Mouse (Mus musculus) adrenal gland (tissue): ENCODE results near the gene Rab38.

ENCODE experiments used
- intact Hi-C: fragments of 180-260 bp; cut with DNase I; formaldehyde crosslinking; loops from one replicate; pipeline ENCODE4 v1.15.1; 2025

Rab38 gene

DNA sequence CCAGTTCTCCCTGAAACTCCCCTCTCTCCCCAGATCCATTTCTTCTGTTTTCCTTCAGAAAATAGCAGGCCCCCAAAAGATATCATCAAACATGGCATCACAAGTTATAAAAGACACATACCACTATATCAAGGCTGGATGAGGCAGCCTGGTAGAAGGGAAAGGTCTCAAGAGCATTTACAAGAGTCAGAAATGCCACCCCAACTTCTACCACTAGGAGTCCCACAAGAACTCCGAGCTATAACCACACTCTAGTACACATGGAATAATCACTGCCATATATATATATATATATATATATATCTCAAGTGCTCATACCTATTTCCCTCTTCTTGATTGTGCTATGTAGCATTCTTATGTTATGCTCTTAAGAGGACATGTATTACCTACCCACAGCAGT, 92.4 kb downstream of the Rab38 start:
- intact Hi-C loops, result no loop called here

DNA sequence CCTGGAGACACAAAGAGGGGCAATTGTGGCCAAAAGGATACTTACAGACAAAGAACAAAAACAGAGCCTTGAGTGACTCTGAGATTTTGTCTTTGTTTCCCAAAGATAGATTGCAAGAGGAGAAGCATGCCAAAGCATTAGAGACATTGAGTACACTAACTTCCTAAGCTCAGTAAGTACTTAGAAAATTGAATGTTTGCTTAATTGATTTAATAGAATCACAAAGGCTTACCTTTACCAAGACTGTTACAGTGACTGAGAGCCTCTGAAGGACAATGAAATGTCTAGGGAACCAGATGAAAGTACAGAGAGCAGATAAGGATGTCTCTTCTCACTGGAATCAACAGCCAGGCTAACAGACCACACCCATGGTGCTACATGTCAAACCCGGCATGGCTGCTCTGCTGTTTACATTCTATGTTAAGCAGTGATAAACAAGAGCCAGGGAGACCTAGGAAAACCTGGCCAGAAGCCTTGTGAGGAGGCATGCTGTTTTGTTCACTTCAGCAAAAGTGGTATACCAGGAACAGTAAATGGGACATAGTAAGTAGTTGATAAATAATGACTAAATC, 97.1 kb downstream of the Rab38 start:
- intact Hi-C loops, result no loop called here

DNA sequence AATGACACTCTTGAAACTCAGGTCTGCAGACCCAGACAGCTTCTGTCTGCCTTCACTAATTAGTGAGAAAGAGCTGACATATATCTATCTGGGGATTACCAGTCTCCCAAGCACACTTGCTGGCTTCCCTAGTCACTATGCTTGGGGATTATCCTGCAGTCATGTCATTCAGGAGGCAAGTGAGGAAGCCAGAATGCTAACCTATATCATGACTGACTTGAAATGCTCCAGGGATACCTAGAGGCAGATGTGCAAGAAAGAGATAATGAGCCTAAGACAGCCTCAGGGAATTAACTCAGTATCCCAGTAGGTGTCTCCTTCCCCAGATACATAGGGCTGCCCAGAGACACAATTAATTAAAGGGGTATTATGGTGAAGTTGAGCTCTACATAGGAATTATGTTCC, 106.1 kb downstream of the Rab38 start:
- intact Hi-C loops, result no loop called here

- intact Hi-C loops, result no loop called here
Observed at GRCm38 (mm10) chr7:88536743-88537142, 106.7 kb downstream of the Rab38 start.
